Mouse (Mus musculus) spleen, postnatal 14 days (tissue): ENCODE data around the gene Dnase1l3.

Experiments used
- DNase-seq, 2 experiments: peaks; one replicate each; pipeline ENCODE4 v3.0.0; 2021 to 2022; ENCODE audit warnings: low spot score in 2 of 2

Dnase1l3 gene

GRCm38 (mm10) chr14:7937052-7937630 is 57.2 kb downstream of the Dnase1l3 start:
- no peak for DNase-seq

GRCm38 (mm10) chr14:7934166-7934565 is 60.2 kb downstream of the Dnase1l3 start:
- DNase-seq, result no peak

- no peak for DNase-seq
Measured at GRCm38 (mm10) chr14:7932151-7932550, 62.2 kb downstream of the Dnase1l3 start.

- DNase-seq, result no peak
Measured at GRCm38 (mm10) chr14:7929029-7929428, 65.3 kb downstream of the Dnase1l3 start.

GRCm38 (mm10) chr14:7928362-7928761 is 66.0 kb downstream of the Dnase1l3 start:
- no peak for DNase-seq

- DNase-seq, result no peak
Measured at GRCm38 (mm10) chr14:7923635-7924034, 70.7 kb downstream of the Dnase1l3 start.

- no peak for DNase-seq
Measured at GRCm38 (mm10) chr14:7921459-7921858, 72.9 kb downstream of the Dnase1l3 start.

GRCm38 (mm10) chr14:7919921-7920320 is 74.5 kb downstream of the Dnase1l3 start:
- no peak for DNase-seq

GRCm38 (mm10) chr14:7919309-7919708 is 75.1 kb downstream of the Dnase1l3 start:
- no peak for DNase-seq

- no peak for DNase-seq
Measured at GRCm38 (mm10) chr14:7918150-7918991, 76.0 kb downstream of the Dnase1l3 start.
